Mouse (Mus musculus): Measurements from ENCODE around the gene Mta2.
A peak's percentile ranks its signal among the peaks of the same experiment; 100 is the strongest.

DNA sequence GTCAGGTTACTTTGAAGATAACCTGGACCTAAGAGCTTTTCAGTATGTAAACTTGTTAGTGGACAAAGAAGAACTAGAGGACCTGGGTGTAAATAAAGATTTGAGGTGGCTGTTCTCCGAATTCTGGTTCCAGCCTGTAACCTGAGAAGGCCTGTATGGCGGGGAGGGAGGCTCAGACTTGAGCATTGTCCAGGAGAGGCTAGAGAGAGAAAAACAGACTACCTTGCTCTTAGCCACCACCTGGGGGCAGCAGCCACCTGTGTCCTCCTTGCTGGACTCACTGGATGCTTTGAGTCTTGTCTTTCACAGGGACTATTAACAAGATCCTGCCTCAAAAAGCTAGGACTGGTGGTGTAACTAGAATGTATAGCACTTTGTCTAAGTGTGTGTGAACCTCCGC lies 34.9 kb downstream of the Mta2 start:
- TF ChIP-seq CTCF (IDR thresholded peaks at IDR 0.05), result peak; percentile 89
- TF ChIP-seq EP300 (IDR thresholded peaks at IDR 0.05), result peak; percentile 37; the same call in 1 of the 2 replicates

Measured in lung, postnatal 0 days (tissue).